Mouse (Mus musculus) urinary bladder, adult 2 months (tissue): Measurements from ENCODE around the gene Terb2. TPM values are rescaled to one million over a fixed set of nuclear protein-coding genes. Genes with fewer than 3 reads are reported as not detected.
"Not testable (repeated sequence)": the region's sequence is repeated elsewhere in the genome, so short reads cannot be mapped to it uniquely, and the experiment has no call there.

Experiments
- DNase-seq: peaks from one replicate; pipeline ENCODE4 v3.0.0; 2022; ENCODE audit warnings: low spot score
- polyA plus RNA-seq: library from polyadenylated mRNA; depleted of rRNA; stranded (reverse); fragments of >200 nt; gene quantifications from 2 replicates; pipeline ENCODE4 v1.2.3, GENCODE M21; 2012

Terb2 gene
- polyA plus RNA-seq, 1 experiment = not detected

GRCm38 (mm10) chr2:122161542-122161941, 24.5 kb upstream of the Terb2 start:
- DNase-seq = no peak

DNA sequence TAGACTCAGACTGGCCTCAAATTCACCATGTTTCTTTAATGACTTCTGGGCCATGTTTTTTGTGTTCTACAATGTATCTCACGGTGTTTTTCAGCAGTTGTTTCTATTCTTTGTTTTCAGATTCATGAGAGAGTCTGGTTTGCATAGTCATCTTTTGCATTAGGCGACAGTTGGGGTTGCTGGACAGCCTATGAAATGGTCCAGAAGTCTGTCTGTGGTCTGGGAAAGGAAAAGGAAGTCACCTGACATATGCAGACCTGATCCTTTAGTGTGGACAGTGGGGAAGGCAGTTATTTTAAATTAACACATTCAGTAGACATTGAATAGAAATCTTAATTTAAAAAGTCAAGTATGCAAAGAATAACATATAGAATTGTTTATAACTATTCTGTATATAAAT, 23.5 kb upstream of the Terb2 start:
- DNase-seq = no peak

GRCm38 (mm10) chr2:122163430-122164195, 22.5 kb upstream of the Terb2 start:
- no peak for DNase-seq

- no peak for DNase-seq
Measured at GRCm38 (mm10) chr2:122164293-122164692, 21.8 kb upstream of the Terb2 start.

DNA sequence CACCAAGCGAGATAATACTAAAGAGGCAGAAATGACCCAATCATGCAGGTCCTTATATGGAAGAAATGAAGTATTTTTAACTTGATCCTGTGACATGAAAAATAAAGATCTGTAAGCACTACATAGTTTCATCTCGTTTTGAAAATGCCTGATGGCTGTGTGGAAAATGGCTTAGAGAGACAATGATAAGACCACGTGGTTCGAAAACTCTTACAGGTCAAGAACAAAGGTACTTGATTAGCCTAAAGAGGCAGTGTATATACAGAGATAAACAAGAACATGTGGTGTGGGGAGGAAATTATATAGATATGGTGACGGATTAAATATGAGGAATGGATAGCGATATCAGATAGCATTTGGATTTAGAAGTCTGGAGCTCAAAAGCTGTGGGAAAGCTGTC, 14.8 kb upstream of the Terb2 start:
- DNase-seq = no peak

GRCm38 (mm10) chr2:122172188-122172587, 13.9 kb upstream of the Terb2 start:
- no peak for DNase-seq

DNA sequence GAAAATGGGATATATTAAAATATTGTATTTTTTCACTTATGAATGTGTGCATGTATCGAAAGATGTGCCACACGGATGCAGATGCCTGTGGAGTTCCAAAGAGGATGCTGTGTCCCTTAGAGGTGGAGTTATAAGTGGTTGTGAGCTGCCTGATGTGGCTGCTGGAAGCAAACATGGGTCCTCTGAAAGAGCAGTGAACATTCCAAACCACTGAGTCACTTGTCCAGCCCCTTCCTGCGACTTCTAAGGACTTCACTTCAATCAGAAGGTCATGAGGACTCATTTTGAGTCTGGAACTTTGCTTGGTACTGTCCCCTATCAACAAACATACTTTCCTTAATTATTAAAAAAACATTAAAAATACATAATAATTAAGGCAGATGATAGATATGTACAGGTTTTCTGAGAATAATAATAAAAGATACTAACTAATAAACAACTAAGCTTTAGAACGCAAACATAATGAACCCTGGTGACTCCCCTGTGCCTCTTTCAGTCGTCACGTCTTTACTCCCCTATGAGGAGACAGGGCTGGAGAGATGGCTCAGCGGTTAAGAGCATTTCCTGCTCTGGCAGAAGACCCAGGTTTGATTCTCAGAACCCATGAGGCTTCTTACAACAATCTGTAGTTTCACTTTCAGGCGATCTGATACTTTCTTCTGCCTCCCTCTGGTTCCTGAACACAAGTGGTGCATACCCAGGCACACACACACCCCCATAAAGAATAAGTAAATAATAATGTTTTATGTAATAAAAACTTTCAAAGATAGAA, 5.8 kb upstream of the Terb2 start:
- no peak for DNase-seq

DNA sequence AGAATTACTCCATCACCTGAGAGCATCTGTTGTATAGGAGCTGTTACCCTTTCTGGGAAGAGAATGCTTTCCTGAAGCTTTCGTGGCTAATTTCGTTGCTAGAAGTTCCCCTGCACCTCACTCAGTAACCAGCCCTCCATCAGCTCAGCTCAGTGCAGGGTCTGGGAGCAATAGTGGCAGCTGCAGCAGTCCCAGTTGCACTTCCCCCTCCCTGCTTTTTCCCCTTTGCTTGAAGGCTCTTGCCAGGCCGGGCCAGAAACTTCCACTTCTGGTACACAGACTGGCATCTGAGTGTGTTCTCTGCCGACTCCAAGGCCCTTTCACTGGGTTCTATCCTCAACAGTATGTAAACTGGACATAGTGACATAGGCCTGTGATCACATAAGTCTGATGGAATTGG, 986 bp upstream of the Terb2 start:
- no peak for DNase-seq

DNA sequence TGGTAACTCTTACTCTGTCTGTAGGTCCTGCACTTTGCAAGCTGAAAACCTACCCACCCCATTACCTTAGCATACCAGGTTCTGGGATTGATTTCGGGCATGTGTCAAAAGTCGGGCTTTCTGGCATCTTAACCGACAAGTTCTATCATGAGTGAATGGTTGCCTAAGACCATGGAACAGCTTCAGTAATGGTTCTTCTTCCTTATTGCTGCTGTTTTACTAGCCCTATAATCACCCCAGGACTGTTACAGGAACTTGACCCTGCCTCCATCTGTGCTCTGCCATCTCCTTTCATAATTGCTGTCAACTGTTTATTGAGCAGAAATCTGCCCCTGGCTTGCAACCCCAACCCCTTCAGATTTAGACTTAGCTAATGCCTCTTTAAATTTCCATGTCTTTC, 679 bp downstream of the Terb2 start:
- no peak for DNase-seq

- no peak for DNase-seq
Measured at GRCm38 (mm10) chr2:122191849-122192248, 5.8 kb downstream of the Terb2 start.

GRCm38 (mm10) chr2:122194509-122194929, 8.4 kb downstream of the Terb2 start:
- DNase-seq = no peak

DNA sequence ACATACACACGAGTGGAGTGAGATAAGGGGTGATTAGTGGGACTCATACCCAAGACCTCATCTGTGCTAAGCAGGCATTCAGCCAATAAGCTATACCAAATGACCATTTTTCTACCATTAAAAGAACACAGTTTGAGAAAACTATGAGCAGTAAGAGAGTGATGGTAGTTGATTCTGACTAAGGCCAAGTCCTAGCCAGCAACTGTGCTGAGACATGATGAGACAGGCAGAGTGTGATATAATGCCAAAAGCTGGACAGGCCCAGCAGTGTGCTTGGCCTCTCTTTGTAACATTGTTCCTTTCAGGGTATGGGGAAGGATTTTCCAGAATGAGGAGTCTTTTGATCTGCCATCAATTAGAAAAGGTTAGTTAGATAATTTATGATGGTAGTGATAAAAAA, 15.4 kb downstream of the Terb2 start:
- no peak for DNase-seq

GRCm38 (mm10) chr2:122206440-122207107, 20.5 kb downstream of the Terb2 start:
- no peak for DNase-seq

DNA sequence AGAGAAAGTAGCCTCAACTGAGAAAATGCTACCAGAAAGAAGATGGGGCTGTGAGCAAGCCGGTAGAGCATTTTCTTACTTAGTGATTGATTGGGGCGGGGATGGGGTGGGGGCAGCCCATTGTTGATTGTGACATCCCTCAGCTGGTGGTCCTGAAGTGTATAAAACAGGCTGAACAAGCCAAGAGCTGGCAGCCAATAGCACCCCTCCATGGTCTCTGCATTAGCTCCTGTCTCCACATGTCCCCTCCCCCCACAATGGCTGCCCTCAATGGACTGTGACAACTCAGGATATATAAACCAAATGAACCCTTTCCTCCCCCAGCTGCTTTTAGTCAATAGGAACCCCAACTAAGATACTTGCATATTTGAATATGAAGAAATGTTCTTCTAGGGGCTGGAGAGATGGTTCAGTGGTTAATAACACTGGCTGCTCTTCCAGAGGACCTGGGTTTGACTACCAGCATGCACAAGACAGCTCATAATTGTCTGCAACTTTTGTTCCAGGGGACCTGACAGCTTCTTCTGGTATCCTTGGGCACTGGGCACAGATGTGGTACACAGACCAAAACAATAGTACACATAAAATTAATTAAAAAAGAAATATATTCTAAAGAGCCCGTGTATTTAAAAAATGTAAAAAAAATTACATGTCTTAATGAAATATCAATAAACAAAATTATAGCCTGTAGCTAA, 24.6 kb downstream of the Terb2 start:
- DNase-seq = no peak

GRCm38 (mm10) chr2:122217075-122217474, 31.0 kb downstream of the Terb2 start:
- DNase-seq = not testable (repeated sequence)

GRCm38 (mm10) chr2:122218234-122218633, 32.2 kb downstream of the Terb2 start:
- no peak for DNase-seq

GRCm38 (mm10) chr2:122221378-122221777, 35.3 kb downstream of the Terb2 start:
- DNase-seq = no peak

DNA sequence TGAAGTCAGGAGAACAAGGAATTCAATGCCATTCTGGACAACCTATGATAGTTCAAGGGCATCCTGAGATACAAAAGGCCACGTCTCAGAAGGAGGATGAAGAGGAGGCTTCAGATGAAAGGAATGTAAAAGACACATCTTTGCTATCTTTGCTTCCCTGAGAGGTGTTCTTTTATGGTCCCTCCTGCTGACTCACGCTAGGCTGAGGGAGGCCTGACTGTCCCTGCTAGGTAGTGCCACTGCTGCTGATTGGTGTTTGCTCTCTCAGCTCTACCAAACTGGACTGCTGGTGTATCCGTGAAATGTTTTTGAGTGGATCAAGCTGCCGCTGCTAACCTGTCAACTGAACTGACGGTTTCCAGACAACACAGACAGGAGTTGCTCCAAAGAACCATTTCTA, 35.7 kb downstream of the Terb2 start:
- no peak for DNase-seq

DNA sequence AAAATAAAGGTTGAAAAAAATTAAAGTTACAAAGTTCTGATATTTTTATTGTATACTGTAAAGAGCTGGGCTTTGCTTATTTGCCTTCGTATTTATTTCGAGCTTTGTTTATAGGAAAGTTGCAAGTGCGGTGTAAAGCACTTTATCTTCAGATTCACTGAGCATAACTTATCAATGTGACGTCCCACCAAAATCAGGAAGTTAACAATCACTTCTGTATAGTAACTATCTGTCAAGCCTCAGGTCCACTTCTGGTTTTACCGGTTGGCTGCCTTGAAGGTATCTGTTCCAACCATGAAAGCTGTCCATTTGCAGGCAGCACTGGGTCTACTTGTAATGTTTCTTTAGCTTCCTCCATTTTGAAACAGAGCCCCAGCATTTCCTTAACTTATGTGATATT, 36.2 kb downstream of the Terb2 start:
- no peak for DNase-seq

DNA sequence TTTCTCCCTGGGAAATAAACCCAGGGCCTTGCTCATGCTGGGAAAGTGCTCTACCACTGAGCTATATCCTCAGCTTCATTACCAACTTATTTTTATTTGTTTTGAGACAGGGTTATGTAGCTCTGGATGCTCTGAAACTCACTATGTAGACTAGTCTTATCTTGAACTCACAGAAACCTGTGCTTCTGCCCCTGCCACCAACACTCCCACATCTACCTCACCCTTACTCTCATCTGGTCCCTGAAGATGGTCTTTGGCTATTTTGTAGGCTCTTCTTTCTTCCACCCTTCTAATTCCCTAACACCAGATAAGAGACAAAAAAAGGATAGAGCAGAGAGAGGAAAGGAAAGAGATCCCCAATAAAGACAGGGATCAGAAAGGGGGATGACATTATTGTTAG, 37.6 kb downstream of the Terb2 start:
- DNase-seq = no peak

DNA sequence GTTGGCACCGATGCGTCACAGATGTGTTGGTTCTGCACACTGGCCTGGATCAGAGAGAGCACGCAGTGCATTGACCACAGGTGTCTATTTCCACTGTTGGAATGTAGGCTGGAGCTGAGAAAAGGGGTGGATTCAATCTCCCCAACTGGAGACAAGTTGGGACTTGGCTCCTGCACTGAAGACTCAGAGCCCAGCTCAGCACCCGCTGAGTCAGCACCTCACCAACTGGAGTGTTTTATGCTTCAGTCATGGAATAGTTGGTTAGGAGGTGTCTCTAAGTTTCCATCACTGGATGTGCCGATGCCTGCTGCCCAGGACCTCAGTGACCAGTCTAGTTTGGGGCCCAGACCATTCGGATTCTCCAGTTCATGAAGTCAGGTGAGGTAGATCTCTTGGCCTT, 44.3 kb downstream of the Terb2 start:
- DNase-seq = no peak

- DNase-seq = no peak
Measured at GRCm38 (mm10) chr2:122231616-122232015, 45.5 kb downstream of the Terb2 start.
